Mouse (Mus musculus) midbrain, postnatal 0 days (tissue): Measurements from ENCODE around the gene Gm20388. TPM values are rescaled to one million over a fixed set of nuclear protein-coding genes. Genes with fewer than 3 reads are reported as not detected.

Experiments used
- ATAC-seq: fragments of 200-750 bp; cut with Nextera tagmentation; 2 replicates; pipeline ENCODE4 v1.8.0; 2017; ENCODE audit warnings: moderate number of reproducible peaks, mild to moderate bottlenecking, moderate TSS enrichment, moderate library complexity; ENCODE audit not compliant: low FRiP score
- DNase-seq: peaks from one replicate; pipeline ENCODE4 v3.0.0-alpha.2; 2015; ENCODE audit warnings: low spot score
- H3K27ac ChIP-seq: fragments of 300-500 bp; sonication (generic); 2 replicates; pipeline ENCODE4 v1.5.1; 2014; ENCODE audit warnings: low read depth, mild to moderate bottlenecking, low read length, mixed read lengths
- H3K27me3 ChIP-seq: fragments of 300-500 bp; sonication (generic); 2 replicates; pipeline ENCODE4 v1.6.1; 2014; ENCODE audit warnings: low read length, control low read depth, mixed read lengths; ENCODE audit not compliant: insufficient read depth
- H3K36me3 ChIP-seq: fragments of 300-500 bp; sonication (generic); 2 replicates; pipeline ENCODE4 v1.6.1; 2014; ENCODE audit warnings: low read length, control low read depth, mixed read lengths; ENCODE audit not compliant: insufficient read depth
- H3K4me1 ChIP-seq: fragments of 300-500 bp; sonication (generic); 2 replicates; pipeline ENCODE4 v1.6.1; 2014; ENCODE audit warnings: mild to moderate bottlenecking, control low read depth, antibody characterized with exemption, low read length, mixed read lengths; ENCODE audit not compliant: insufficient read depth
- H3K4me2 ChIP-seq: fragments of 300-500 bp; sonication (generic); 2 replicates; pipeline ENCODE4 v1.6.1; 2014; ENCODE audit warnings: low read depth, mild to moderate bottlenecking, low read length, mixed read lengths; ENCODE audit not compliant: poor library complexity, severe bottlenecking
- H3K4me3 ChIP-seq: fragments of 300-500 bp; sonication (generic); 2 replicates; pipeline ENCODE4 v1.5.1; 2014; ENCODE audit warnings: low read depth, mild to moderate bottlenecking, low read length, moderate library complexity
- H3K9ac ChIP-seq: fragments of 300-500 bp; sonication (generic); replicated peaks from 2 replicates; pipeline ENCODE4 v1.6.1; 2014; ENCODE audit warnings: mild to moderate bottlenecking, low read length, moderate library complexity, mixed read lengths; ENCODE audit not compliant: poor library complexity, severe bottlenecking
- H3K9me3 ChIP-seq: fragments of 300-500 bp; sonication (generic); 2 replicates; pipeline ENCODE4 v1.6.1; 2016; ENCODE audit warnings: low read length, control low read depth
- CTCF ChIP-seq: IDR thresholded peaks from 2 replicates; pipeline ENCODE4 v1.5.1; 2016; ENCODE audit warnings: antibody characterized with exemption, mild to moderate bottlenecking
- WGBS: fragments of 180-500 bp; shearing (Covaris S2); extraction: QIAGEN DNeasy Blood & Tissue Kit; methylation state at CpG from one replicate; pipeline ENCODE4 v1.1.7; 2014; 5-methylcytosine and 5-hydroxymethylcytosine counted together
- polyA plus RNA-seq: library from polyadenylated mRNA; unstranded; fragments of >200 nt; fragmentation: Nextera tagmentation; extraction: Ambion mirVana; gene quantifications from 2 replicates; pipeline ENCODE4 v1.2.1, GENCODE M21; 2015
- total RNA-seq: library from RNA; depleted of rRNA; stranded (reverse); fragments of >200 nt; gene quantifications from 2 replicates; pipeline ENCODE4 v1.2.3, GENCODE M21; 2014

Gm20388 gene
- total and polyA plus RNA-seq, 2 experiments from 2014 or later = 74.2 TPM; not detected in 1

DNA sequence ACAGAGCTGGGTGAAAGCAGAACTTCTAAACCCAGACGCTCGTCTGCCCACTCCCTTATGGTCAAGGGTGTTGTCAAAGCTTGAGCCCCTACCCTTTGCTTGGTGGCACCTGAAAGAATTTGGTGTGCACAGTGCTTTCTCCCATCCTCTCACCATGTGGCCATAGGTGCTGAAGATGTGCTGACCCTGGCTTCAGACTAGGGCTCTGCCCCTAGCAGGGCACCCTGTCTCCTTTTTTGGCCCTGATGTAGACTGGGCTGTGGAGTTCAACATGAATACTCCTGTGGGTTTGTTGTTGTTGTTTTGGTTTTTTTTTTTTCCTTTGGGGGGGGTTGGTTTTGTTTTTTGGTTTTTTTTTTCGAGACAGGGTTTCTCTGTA, 3512.1 kb downstream of the Gm20388 start:
- peak overlapping the region; percentile 39; the same call in 1 of the 2 replicates for H3K9ac ChIP-seq
- TF ChIP-seq CTCF = no peak
- no peak overlapping the region for H3K27ac ChIP-seq
- H3K36me3 ChIP-seq = peaks cover 21% of the 10 kb centered on the region
- DNase-seq = no peak
- H3K4me3 ChIP-seq = no peak overlapping the region
- H3K4me1 ChIP-seq = no peaks in the 10 kb centered on the region
- no peaks in the 10 kb centered on the region for H3K27me3 ChIP-seq
- peak; percentile 28; the same call in 1 of the 2 replicates for ATAC-seq
- H3K4me2 ChIP-seq = no peak overlapping the region
- H3K9me3 ChIP-seq = 0 out of 2 replicates have a peak, but pooled peaks cover under 1% of the 10 kb centered on the region
- WGBS = 13% methylated on average over 3 of the region's 3 CpGs

DNA sequence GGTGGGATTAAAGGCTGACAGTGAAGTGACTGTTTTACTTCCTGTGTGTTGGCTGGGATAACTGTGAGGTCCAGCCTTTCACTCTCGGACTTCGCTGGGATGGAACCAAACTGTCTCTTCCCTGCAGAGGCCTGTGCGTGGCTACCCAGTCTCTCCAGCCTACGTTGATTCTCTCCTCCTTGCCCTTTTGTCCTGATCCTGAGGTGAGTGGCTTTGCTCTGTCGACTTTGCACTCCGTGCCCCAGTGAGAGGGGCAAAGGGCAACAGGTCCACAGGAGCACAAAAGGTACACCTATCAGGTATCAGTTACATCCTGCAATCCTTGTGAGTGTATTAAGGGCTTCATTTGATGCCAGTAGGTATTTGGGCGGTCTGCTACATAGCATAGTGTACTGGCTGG, 3512.8 kb downstream of the Gm20388 start, which contains the start of gene Def8:
Gene Def8, plus strand, starts transcription at position 87 of the 400 bp plus-strand sequence.
- peaks cover 7% of the 10 kb centered on the region; the same call in 1 of the 2 replicates for H3K9me3 ChIP-seq
- no peak for DNase-seq
- peaks cover 21% of the 10 kb centered on the region for H3K36me3 ChIP-seq
- peak within 1 kb of the TSS; percentile 39; the same call in 1 of the 2 replicates for H3K9ac ChIP-seq
- no peak for ATAC-seq
- no peaks in the 10 kb centered on the region for H3K27me3 ChIP-seq
- no peak within 1 kb of the TSS for H3K4me3 ChIP-seq
- 74% methylated on average over 7 of the region's 7 CpGs for WGBS
- TF ChIP-seq CTCF = no peak
- H3K4me1 ChIP-seq = no peaks in the 10 kb centered on the region
- no peak within 1 kb of the TSS for H3K27ac ChIP-seq
- peak within 1 kb of the TSS; percentile 30; the same call in 1 of the 2 replicates for H3K4me2 ChIP-seq

DNA sequence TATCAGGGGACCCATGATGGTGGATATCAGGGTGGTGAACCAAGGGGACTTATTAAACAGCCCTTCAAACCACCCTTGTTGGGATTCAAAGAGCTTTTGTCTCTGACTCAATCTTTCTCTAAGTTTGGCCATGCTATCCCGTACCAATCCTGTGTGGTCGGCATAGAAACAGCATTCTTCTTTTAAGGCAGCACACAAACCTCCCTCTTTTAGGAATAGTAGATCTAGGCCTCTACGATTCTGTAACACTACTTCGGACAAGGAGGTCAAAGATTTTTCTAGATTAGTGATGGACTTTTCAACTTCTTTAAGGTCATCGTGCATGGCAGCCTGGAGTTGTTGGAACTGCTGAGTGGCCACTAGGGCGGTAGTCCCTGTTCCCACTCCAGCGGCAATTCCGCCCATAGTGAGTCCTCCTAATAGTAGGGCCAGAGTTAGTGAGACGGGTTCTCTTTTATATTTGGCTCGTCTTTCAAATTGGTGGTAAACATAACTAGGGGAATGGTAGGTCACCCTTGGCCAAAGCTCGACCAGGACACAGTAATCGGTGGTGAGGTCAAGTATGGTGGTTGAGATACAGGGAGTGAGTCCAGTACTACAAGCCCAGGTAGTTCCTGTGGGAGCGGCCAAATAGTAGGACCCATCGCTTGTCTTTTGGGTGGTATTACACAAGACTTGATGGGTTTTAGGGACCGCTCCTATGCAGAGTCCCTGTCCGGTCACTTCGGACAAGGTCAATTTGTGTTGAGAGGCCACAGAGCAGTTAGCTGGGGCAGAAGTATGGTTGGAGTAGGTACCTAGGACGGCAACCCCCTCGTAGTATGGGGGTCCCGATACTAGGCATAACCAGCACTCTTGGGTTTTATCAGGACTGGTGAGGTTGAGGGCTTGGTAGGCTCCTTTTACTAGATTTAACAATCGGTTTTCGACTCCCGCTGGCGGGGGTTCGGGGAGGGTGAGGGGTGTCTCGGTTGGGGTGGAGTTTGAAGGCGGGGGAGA, 3516.2 kb downstream of the Gm20388 start:
- H3K4me3 ChIP-seq = no peak overlapping the region
- H3K4me1 ChIP-seq = no peaks in the 10 kb centered on the region
- no peak for ATAC-seq
- 96% methylated on average over 27 of the region's 27 CpGs for WGBS
- H3K9me3 ChIP-seq = peaks cover 10% of the 10 kb centered on the region; the same call in 1 of the 2 replicates
- no peak overlapping the region for H3K27ac ChIP-seq
- no peaks in the 10 kb centered on the region for H3K27me3 ChIP-seq
- H3K36me3 ChIP-seq = peaks cover 2% of the 10 kb centered on the region; the same call in 1 of the 2 replicates
- no peak for DNase-seq
- no peak overlapping the region for H3K4me2 ChIP-seq
- no peak for TF ChIP-seq CTCF
- no peak overlapping the region for H3K9ac ChIP-seq

DNA sequence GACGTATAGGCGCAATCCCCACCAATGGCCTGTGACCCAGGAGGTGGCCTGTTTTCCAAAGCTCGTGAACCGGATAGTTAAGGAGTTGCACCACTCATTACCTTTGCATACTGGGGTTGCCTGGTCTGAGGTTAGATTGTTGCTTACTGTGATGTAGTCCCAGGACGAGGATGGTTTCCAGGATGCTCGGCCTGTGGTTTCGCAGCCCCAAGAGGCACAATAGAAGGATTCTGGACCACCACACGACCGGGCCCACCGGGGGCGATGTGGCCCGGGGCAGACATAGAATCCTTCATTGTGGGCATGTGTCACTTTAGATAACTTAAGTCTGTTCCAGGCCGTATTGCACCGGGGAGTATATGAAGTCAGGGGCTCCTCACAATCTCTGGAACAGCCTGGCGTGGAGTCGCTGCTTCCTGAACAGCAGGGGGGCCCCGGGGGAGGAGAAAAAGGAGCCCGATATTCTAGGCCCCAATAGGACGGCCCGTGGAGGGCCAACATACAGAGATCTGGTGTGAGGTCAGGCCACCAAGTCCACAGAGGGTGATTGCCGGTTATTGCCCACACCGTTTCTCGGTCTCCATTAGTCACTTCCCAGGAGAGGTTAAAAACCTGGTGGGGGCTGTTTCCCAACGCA, 3517.1 kb downstream of the Gm20388 start:
- no peak for TF ChIP-seq CTCF
- Histone ChIP-seq H3K36me3 (0 out of 2 replicates have a peak, but pooled peaks cover under 1% of the 10 kb centered on the region), H3K4me2 (no peak overlapping the region), H3K9ac (no peak overlapping the region), H3K27me3 (no peaks in the 10 kb centered on the region), H3K4me1 (no peaks in the 10 kb centered on the region), H3K9me3 (peaks cover 10% of the 10 kb centered on the region; the same call in 1 of the 2 replicates), H3K27ac (no peak overlapping the region), H3K4me3 (no peak overlapping the region)
- 96% methylated on average over 24 of the region's 24 CpGs for WGBS
- ATAC-seq (no peak), DNase-seq (no peak)

DNA sequence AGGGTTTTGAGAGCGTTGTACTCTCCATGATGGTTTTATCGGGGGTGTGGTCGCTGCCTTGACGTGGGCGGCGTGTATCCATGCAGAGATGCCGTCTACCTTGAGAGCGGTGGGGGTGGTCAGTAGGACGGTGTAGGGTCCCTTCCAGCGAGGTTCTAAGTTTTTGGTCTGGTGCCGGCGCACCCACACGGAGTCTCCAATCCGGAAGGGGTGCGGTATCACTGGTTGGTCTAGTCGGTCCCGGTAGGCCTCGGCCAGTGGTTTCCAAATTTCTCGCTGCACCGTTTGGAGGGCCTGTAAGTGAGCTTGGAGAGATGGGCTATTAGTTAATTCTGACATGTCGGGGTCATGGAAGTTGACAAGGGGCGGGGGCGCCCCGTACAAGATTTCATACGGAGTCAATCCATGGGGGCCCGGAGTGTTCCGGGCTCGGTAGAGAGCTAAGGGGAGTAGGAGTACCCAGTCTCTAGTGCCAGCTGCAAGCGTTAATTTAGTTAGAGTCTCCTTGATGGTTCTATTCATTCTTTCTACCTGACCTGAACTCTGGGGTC, 3517.8 kb downstream of the Gm20388 start:
- Histone ChIP-seq H3K4me2 (no peak overlapping the region), H3K36me3 (no peaks in the 10 kb centered on the region), H3K9me3 (peaks cover 10% of the 10 kb centered on the region; the same call in 1 of the 2 replicates), H3K27me3 (no peaks in the 10 kb centered on the region), H3K27ac (no peak overlapping the region), H3K9ac (no peak overlapping the region), H3K4me1 (no peaks in the 10 kb centered on the region), H3K4me3 (no peak overlapping the region)
- WGBS = 95% methylated on average over 29 of the region's 29 CpGs
- DNase-seq (no peak), ATAC-seq (no peak)
- no peak for TF ChIP-seq CTCF
